In genomic region chr5:124529697-124530096, GRCm38 (mm10) we compare ENCODE assay signal across 8 mouse cellular contexts. TPM values are rescaled to one million over a fixed set of nuclear protein-coding genes. Genes with fewer than 3 reads are reported as not detected.
DNase-seq lines count a peak whose midpoint lies in the region; ATAC-seq and TF ChIP-seq lines count a peak whose summit lies in the region.

No protein-coding gene starts in this region.

- H3K9me3 ChIP-seq in hindbrain, embryonic 10.5 days = no peaks in the 10 kb centered on the region
- no peaks in the 10 kb centered on the region for H3K9me3 ChIP-seq in liver, embryonic 11.5 days (ENCODE audit: control insufficient read depth, low read length)
- no peaks in the 10 kb centered on the region for H3K9me3 ChIP-seq in stomach, embryonic 14.5 days (ENCODE audit: control insufficient read depth, low read depth, low read length)

- H3K27ac ChIP-seq in liver, adult 2 months (replicated peaks; ENCODE audit: insufficient read depth, low read depth, low read length) = peak overlapping the region; percentile 41
- 0 out of 2 replicates have a peak overlapping the region, but pooled peaks have one; percentile 80 for H3K27ac ChIP-seq in hindbrain, embryonic 10.5 days
- H3K27ac ChIP-seq in liver, embryonic 11.5 days (ENCODE audit: low read depth, low read length) = no peak overlapping the region; the same call in 1 of the 2 replicates
- peak overlapping the region; percentile 36; the same call in 1 of the 2 replicates for H3K27ac ChIP-seq in stomach, embryonic 14.5 days (ENCODE audit: low read length)

- TF ChIP-seq POLR2A in liver, adult 2 months (IDR thresholded peaks at IDR 0.05; ENCODE audit: extremely low read depth, insufficient read depth, low read length) = no peak

- no peaks in the 10 kb centered on the region for H3K36me3 ChIP-seq in liver, adult 2 months (ENCODE audit: control insufficient read depth, insufficient read depth, low read length)
- peaks cover 25% of the 10 kb centered on the region for H3K36me3 ChIP-seq in hindbrain, embryonic 10.5 days
- no peaks in the 10 kb centered on the region for H3K36me3 ChIP-seq in liver, embryonic 11.5 days (ENCODE audit: control insufficient read depth, insufficient read depth, low read length)
- H3K36me3 ChIP-seq in stomach, embryonic 14.5 days (ENCODE audit: control insufficient read depth, insufficient read depth, low read length) = no peaks in the 10 kb centered on the region

- ATAC-seq in liver, embryonic 11.5 days (replicated peaks; ENCODE audit: low FRiP score) = no peak
- ATAC-seq in stomach, embryonic 14.5 days (ENCODE audit: insufficient number of reproducible peaks, insufficient read depth, low FRiP score, low read depth) = no peak
- ATAC-seq in monocyte, adult 5-6 weeks (replicated peaks; ENCODE audit: insufficient number of reproducible peaks, low FRiP score, low TSS enrichment, poor library complexity, severe bottlenecking) = no peak

- peaks cover 4% of the 10 kb centered on the region; the same call in 1 of the 2 replicates for H3K4me1 ChIP-seq in liver, adult 2 months (ENCODE audit: control insufficient read depth, insufficient read depth, low read length)
- H3K4me1 ChIP-seq in hindbrain, embryonic 10.5 days (replicated peaks) = peaks cover 49% of the 10 kb centered on the region
- peaks cover 32% of the 10 kb centered on the region for H3K4me1 ChIP-seq in liver, embryonic 11.5 days (replicated peaks; ENCODE audit: control insufficient read depth, insufficient read depth, low read length)
- peaks cover 26% of the 10 kb centered on the region for H3K4me1 ChIP-seq in stomach, embryonic 14.5 days (ENCODE audit: control insufficient read depth, insufficient read depth, low read length)

- no peak for TF ChIP-seq CTCF in liver, adult 2 months (IDR thresholded peaks at IDR 0.05; ENCODE audit: low read depth, low read length)

- WGBS in liver, adult 2 months = 75% methylated on average over 8 of the region's 8 CpGs
- WGBS in hindbrain, embryonic 10.5 days = 67% methylated on average over 8 of the region's 8 CpGs
- WGBS in liver, embryonic 11.5 days = 35% methylated on average over 8 of the region's 8 CpGs
- WGBS in stomach, embryonic 14.5 days = 42% methylated on average over 8 of the region's 8 CpGs

- H3K9ac ChIP-seq in liver, adult 2 months (ENCODE audit: low read depth, low read length) = no peak overlapping the region
- 0 out of 2 replicates have a peak overlapping the region, but pooled peaks have one; percentile 8 for H3K9ac ChIP-seq in liver, embryonic 11.5 days (ENCODE audit: low read depth, low read length)
- H3K9ac ChIP-seq in stomach, embryonic 14.5 days (replicated peaks; ENCODE audit: low read depth, low read length) = no peak overlapping the region

- peak overlapping the region; percentile 2 for H3K4me3 ChIP-seq in liver, adult 2 months (ENCODE audit: insufficient read depth, low read depth, low read length)
- peak overlapping the region; percentile 87 for H3K4me3 ChIP-seq in hindbrain, embryonic 10.5 days
- peak overlapping the region; percentile 78 for H3K4me3 ChIP-seq in liver, embryonic 11.5 days (ENCODE audit: low read depth, low read length)
- H3K4me3 ChIP-seq in stomach, embryonic 14.5 days (ENCODE audit: low read depth, low read length) = peak overlapping the region; percentile 69

- no peaks in the 10 kb centered on the region for H3K27me3 ChIP-seq in liver, adult 2 months (ENCODE audit: control insufficient read depth, insufficient read depth, low read length)
- H3K27me3 ChIP-seq in hindbrain, embryonic 10.5 days (ENCODE audit: insufficient read depth, poor library complexity, severe bottlenecking) = no peaks in the 10 kb centered on the region
- H3K27me3 ChIP-seq in liver, embryonic 11.5 days (replicated peaks; ENCODE audit: control insufficient read depth, insufficient read depth, low read length) = peaks cover 29% of the 10 kb centered on the region
- no peaks in the 10 kb centered on the region for H3K27me3 ChIP-seq in stomach, embryonic 14.5 days (ENCODE audit: control insufficient read depth, insufficient read depth, low read length)

- intact Hi-C loops in left cerebral cortex, postnatal 14 days (cut with DNase I) = loop anchor here (5.0 kb wide), 1 partner anchor 47 kb away; the partner anchor contains the start of gene Snrnp35

- no peak for DNase-seq in liver, adult 2 months (ENCODE audit: extremely low read depth, low read depth, low spot score)
- DNase-seq in liver = no peak
- no peak for DNase-seq in hindbrain, embryonic 10.5 days (ENCODE audit: low spot score)
- no peak for DNase-seq in liver, embryonic 11.5 days (ENCODE audit: low spot score)
- DNase-seq in testis, postnatal 10 days (ENCODE audit: low spot score) = no peak
- DNase-seq in left cerebral cortex, postnatal 14 days (ENCODE audit: low spot score in 2 of 2) = no peak

- H3K4me2 ChIP-seq in liver, embryonic 11.5 days = peak overlapping the region; percentile 94
- peak overlapping the region; percentile 80 for H3K4me2 ChIP-seq in stomach, embryonic 14.5 days (replicated peaks; ENCODE audit: low read depth, low read length)

- H3K79me2 ChIP-seq in liver, adult 2 months (ENCODE audit: control insufficient read depth, insufficient read depth, low read length) = 0 out of 2 replicates have a peak, but pooled peaks cover 4% of the 10 kb centered on the region

RNA-seq across cellular contexts. Expression of gene Rilpl1, which starts 1.5 kb away (rescaled TPM):
- 1.4 and 1.6 TPM in 2 replicates for total RNA-seq in liver, adult 2 months (2014; rRNA removed)
- 0.97 and 2.0 TPM in 2 replicates for polyA plus RNA-seq in liver, adult 2 months (2012; rRNA removed)
- polyA plus RNA-seq in hindbrain, embryonic 10.5 days (2016; fragmentation: Nextera tagmentation; extraction: Ambion mirVana) = 19.6 and 22.8 TPM in 2 replicates
- 9.8 and 10.6 TPM in 2 replicates for polyA plus RNA-seq in liver, embryonic 11.5 days (2014; fragmentation: Nextera tagmentation; extraction: Ambion mirVana)
- polyA plus RNA-seq in stomach, embryonic 14.5 days (2014; fragmentation: Nextera tagmentation; extraction: Ambion mirVana) = 14.9 and 16.8 TPM in 2 replicates
- total RNA-seq in monocyte, adult 5-6 weeks (2017) = 1.4 to 3.0 TPM in 2 of 3 replicates, not detected in the other
- 10 to 100 TPM; 42.5 to 57.5 TPM for total RNA-seq in left cerebral cortex, postnatal 14 days (2021)

RNA-seq across cellular contexts. Expression of gene Tmed2, which starts 10.8 kb away (rescaled TPM):
- total RNA-seq in liver, adult 2 months (2014; rRNA removed) = 374 and 414 TPM in 2 replicates
- polyA plus RNA-seq in liver, adult 2 months (2012; rRNA removed) = 124 and 135 TPM in 2 replicates
- 396 and 457 TPM in 2 replicates for polyA plus RNA-seq in hindbrain, embryonic 10.5 days (2016; fragmentation: Nextera tagmentation; extraction: Ambion mirVana)
- polyA plus RNA-seq in liver, embryonic 11.5 days (2014; fragmentation: Nextera tagmentation; extraction: Ambion mirVana) = 521 and 566 TPM in 2 replicates
- 519 and 589 TPM in 2 replicates for polyA plus RNA-seq in stomach, embryonic 14.5 days (2014; fragmentation: Nextera tagmentation; extraction: Ambion mirVana)
- total RNA-seq in monocyte, adult 5-6 weeks (2017) = 574 to 1,047 TPM (median 1,041 TPM) in 3 replicates
- total RNA-seq in left cerebral cortex, postnatal 14 days (2021) = 100 to 1,000 TPM; 103 to 104 TPM

RNA-seq across cellular contexts. Expression of gene Ddx55, which starts 23.0 kb away (rescaled TPM):
- total RNA-seq in liver, adult 2 months (2014; rRNA removed) = 3.0 and 3.8 TPM in 2 replicates
- polyA plus RNA-seq in liver, adult 2 months (2012; rRNA removed) = 3.5 and 6.3 TPM in 2 replicates
- polyA plus RNA-seq in hindbrain, embryonic 10.5 days (2016; fragmentation: Nextera tagmentation; extraction: Ambion mirVana) = 19.2 and 19.6 TPM in 2 replicates
- polyA plus RNA-seq in liver, embryonic 11.5 days (2014; fragmentation: Nextera tagmentation; extraction: Ambion mirVana) = 18.9 and 19.6 TPM in 2 replicates
- polyA plus RNA-seq in stomach, embryonic 14.5 days (2014; fragmentation: Nextera tagmentation; extraction: Ambion mirVana) = 15.3 and 16.4 TPM in 2 replicates
- total RNA-seq in monocyte, adult 5-6 weeks (2017) = 23.3 to 32.0 TPM (median 28.7 TPM) in 3 replicates
- total RNA-seq in left cerebral cortex, postnatal 14 days (2021) = 10 to 100 TPM; 20.5 to 26.3 TPM

RNA-seq across cellular contexts. Expression of gene Snrnp35, which starts 46.8 kb away (rescaled TPM):
- 2.9 and 3.7 TPM in 2 replicates for total RNA-seq in liver, adult 2 months (2014; rRNA removed)
- polyA plus RNA-seq in liver, adult 2 months (2012; rRNA removed) = 2.2 and 2.5 TPM in 2 replicates
- polyA plus RNA-seq in hindbrain, embryonic 10.5 days (2016; fragmentation: Nextera tagmentation; extraction: Ambion mirVana) = 29.7 and 35.4 TPM in 2 replicates
- polyA plus RNA-seq in liver, embryonic 11.5 days (2014; fragmentation: Nextera tagmentation; extraction: Ambion mirVana) = 13.6 and 14.0 TPM in 2 replicates
- polyA plus RNA-seq in stomach, embryonic 14.5 days (2014; fragmentation: Nextera tagmentation; extraction: Ambion mirVana) = 11.5 and 14.2 TPM in 2 replicates
- total RNA-seq in monocyte, adult 5-6 weeks (2017) = 7.4 to 12.5 TPM (median 9.8 TPM) in 3 replicates
- total RNA-seq in left cerebral cortex, postnatal 14 days (2021) = 10 to 100 TPM; 20.9 to 24.2 TPM

RNA-seq across cellular contexts. Expression of gene Eif2b1, which starts 49.2 kb away (rescaled TPM):
- total RNA-seq in liver, adult 2 months (2014; rRNA removed) = 10.5 and 13.0 TPM in 2 replicates
- polyA plus RNA-seq in liver, adult 2 months (2012; rRNA removed) = 12.0 and 13.2 TPM in 2 replicates
- polyA plus RNA-seq in hindbrain, embryonic 10.5 days (2016; fragmentation: Nextera tagmentation; extraction: Ambion mirVana) = 81.6 and 84.9 TPM in 2 replicates
- 119 and 123 TPM in 2 replicates for polyA plus RNA-seq in liver, embryonic 11.5 days (2014; fragmentation: Nextera tagmentation; extraction: Ambion mirVana)
- 71.2 and 78.7 TPM in 2 replicates for polyA plus RNA-seq in stomach, embryonic 14.5 days (2014; fragmentation: Nextera tagmentation; extraction: Ambion mirVana)
- 21.2 to 26.1 TPM (median 23.4 TPM) in 3 replicates for total RNA-seq in monocyte, adult 5-6 weeks (2017)
- total RNA-seq in left cerebral cortex, postnatal 14 days (2021) = 10 to 100 TPM; 41.7 to 42.0 TPM

Comparison
In these comparisons a context has a peak if more than half of its experiments do, and no peak if none do; other contexts are left out.
1. H3K4me3 ChIP-seq: peak in every context shown above with its lines; median percentile 87 in hindbrain, embryonic 10.5 days; 78 in liver, embryonic 11.5 days; 69 in stomach, embryonic 14.5 days; 2 in liver, adult 2 months.